Mouse (Mus musculus) embryonic fibroblast, embryonic 13.5 days (primary cell): ENCODE results near the gene Mzf1.

Experiments used
- CTCF ChIP-seq: IDR thresholded peaks from 2 replicates; pipeline ENCODE4 v1.5.1; 2011; ENCODE audit warnings: mild to moderate bottlenecking, control low read depth, low read length, moderate library complexity, borderline replicate concordance; ENCODE audit not compliant: insufficient read depth
- POLR2A ChIP-seq: IDR thresholded peaks from 2 replicates; pipeline ENCODE4 v1.6.1; 2011; ENCODE audit warnings: low read depth, mild to moderate bottlenecking, control low read depth, low read length, moderate library complexity

DNA sequence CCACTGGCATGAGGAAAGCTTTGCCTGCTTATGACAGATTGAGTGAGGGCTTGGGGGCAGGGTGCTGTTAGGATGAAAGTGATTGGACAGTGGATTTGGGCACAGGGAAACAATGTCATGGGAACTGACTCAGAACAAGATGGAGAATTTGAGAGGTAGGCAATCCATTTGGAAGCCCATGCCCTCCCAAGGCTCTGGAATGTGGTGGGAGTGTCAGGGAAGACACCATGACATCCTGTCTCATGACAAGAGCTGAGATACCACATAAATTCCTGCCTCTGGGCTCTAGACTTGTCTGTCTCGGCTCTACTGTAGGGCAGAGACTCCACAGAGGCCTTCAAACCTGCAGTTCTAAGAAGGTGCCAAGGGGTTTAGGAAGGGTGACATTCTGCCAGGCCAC is 13.3 kb downstream of the Mzf1 start:
- no peak for TF ChIP-seq POLR2A
- no peak for TF ChIP-seq CTCF
